Mouse (Mus musculus): ENCODE data around the gene Gtf2a1. TPM values are rescaled to one million over a fixed set of nuclear protein-coding genes. Genes with fewer than 3 reads are reported as not detected.
"Not testable (repeated sequence)": the region's sequence is repeated elsewhere in the genome, so short reads cannot be mapped to it uniquely, and the experiment has no call there.

Gene Gtf2a1
- polyA plus RNA-seq, 1 experiment from 2014 or later, result 62.8 TPM

DNA sequence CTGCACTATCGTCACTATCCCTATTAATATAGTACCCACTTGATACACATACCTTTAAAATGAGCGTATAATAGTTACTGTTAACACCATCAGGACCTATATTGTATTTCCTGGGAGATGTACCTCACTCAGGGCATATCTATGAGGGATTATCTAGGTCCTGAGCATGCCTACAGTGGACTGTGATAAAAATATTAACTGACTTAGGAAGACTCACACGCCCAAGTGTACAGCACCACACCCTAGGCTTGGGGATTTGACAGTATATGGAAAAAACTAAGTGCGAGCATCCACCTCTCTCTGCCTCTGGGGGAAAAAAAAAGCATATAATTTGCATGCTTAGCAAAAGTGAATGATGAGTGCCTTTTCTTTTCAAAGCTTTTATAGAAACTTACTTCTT, 23.1 kb downstream of the Gtf2a1 start:
- 94% methylated on average over 4 of the region's 4 CpGs for WGBS
- H3K27me3 ChIP-seq (ENCODE audit: insufficient read depth, poor library complexity, severe bottlenecking), result no peaks in the 10 kb centered on the region
- DNase-seq (ENCODE audit: low spot score), result no peak
- no peak overlapping the region for H3K4me3 ChIP-seq
- no peaks in the 10 kb centered on the region for H3K4me1 ChIP-seq (replicated peaks)
- no peak overlapping the region for H3K27ac ChIP-seq
- H3K36me3 ChIP-seq, result peaks cover 100% of the 10 kb centered on the region
- no peaks in the 10 kb centered on the region for H3K9me3 ChIP-seq

DNA sequence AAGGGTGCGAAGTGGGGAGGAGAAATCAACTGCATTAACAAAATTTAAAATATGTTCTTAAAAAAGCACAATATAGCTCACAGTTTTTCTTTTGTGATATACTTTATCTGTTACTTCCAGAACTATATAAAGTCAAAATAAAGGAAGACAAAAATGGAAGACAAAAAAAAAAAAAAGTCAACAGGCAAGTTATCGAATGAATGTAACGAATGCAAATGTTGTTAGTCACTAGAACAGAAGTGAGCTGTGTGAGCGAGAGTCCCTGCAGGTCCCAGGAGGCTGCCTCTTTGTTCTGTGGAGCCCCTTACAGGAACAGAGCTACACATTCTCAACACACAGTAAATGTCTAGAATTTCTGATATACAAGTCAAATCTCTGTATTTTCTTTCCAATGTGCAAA, 32.1 kb downstream of the Gtf2a1 start:
- H3K27me3 ChIP-seq (ENCODE audit: insufficient read depth, poor library complexity, severe bottlenecking); H3K9me3 ChIP-seq; H3K4me1 ChIP-seq (replicated peaks); H3K4me3 ChIP-seq; DNase-seq (ENCODE audit: low spot score); H3K27ac ChIP-seq: not testable (repeated sequence)
- peaks cover 71% of the 10 kb centered on the region for H3K36me3 ChIP-seq
- whole genome bisulfite sequencing, result 80% methylated on average over 4 of the region's 4 CpGs

DNA sequence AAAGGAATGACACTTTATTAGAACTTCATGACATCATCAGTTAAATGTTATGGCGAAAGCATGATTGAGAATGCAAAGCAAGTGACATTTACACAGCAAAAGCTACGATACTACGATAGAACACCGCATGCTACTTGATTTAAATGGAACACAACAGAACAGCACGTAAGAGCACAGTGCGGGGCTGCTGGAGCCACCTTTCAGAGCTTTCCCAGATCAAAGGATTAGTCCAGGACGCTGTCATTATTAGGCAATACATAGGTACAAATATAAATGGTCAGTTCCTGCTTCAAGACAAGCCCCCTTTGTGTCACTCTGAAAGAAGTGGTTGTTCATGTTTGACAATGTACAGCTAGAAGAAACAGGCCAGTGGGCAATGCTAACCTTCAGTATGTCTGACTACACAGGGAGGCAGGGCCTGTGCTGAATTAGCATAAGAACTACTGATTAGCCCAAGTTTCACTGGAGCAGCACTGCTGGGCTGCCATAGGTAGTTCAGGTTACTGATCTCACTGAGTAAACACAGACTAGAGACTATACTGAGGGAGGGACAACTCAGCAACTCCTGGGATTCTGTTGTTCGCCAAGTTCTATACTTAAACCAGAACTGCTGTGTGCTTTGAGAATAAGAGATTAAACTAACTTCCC, 32.8 kb downstream of the Gtf2a1 start:
- DNase-seq (ENCODE audit: low spot score); H3K27ac ChIP-seq; H3K9me3 ChIP-seq; H3K4me3 ChIP-seq; H3K4me1 ChIP-seq (replicated peaks); H3K27me3 ChIP-seq (ENCODE audit: insufficient read depth, poor library complexity, severe bottlenecking): not testable (repeated sequence)
- H3K36me3 ChIP-seq, result peaks cover 65% of the 10 kb centered on the region
- WGBS, result 94% methylated on average over 8 of the region's 8 CpGs

DNA sequence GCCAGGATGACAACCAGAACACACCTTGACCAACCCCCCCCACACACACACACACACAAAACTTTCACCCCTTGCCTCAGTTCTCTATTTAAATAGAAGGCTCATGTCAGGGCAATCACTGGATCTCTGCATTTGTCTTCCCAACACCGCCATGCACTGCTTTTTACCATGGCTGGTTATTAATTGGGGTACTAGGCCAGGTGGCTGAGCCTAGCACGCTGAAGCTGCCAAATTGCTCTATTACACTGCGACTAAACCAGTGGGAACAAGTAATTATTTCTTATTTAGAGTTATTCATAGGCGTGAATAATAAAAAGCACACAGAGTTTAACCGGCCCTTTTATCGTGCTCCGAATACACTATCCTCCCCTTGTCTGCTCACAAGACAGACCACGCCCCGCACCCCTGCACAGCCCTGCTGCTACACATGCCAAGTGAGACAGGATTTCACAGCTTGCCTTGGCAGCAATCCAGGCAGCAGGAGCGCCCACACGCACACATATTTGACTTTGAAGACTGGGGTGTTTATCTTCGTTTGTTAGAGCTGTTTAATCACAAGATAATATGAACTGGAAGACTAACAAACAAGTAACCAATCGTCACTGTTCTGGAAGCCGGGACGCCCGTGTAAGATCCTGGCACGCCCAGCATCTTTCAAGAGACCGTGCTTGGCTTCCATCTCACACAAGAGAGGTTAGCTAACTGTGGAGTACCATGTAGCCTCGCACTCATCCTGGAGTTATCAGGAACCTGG, 38.3 kb downstream of the Gtf2a1 start:
- Histone ChIP-seq H3K4me3 (no peak overlapping the region), H3K27me3 (ENCODE audit: insufficient read depth, poor library complexity, severe bottlenecking) (no peaks in the 10 kb centered on the region), H3K36me3 (peaks cover 27% of the 10 kb centered on the region), H3K4me1 (replicated peaks) (no peaks in the 10 kb centered on the region), H3K27ac (no peak overlapping the region), H3K9me3 (no peaks in the 10 kb centered on the region)
- WGBS, result 93% methylated on average over 19 of the region's 19 CpGs
- DNase-seq (ENCODE audit: low spot score), result no peak

DNA sequence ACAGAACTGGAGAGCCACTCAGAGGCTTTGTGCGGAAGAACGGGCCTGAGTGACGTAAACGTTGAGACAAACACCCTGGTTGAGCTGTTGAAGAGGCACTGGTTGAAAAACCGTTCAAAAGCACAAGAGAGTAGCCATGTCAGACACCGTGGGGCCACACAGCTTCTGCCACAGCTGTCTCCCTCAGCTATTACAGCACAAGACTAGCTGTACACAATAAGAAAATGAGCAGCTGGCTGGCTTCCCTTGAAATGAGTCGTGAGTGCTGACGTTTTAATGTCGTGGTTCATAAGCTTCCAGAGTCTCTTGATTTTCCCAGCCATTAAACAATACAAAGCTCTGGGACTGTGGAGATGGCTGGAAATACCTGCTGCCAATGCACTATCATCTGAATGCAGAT, 40.8 kb downstream of the Gtf2a1 start:
- WGBS, result 81% methylated on average over 9 of the region's 9 CpGs
- Histone ChIP-seq H3K9me3 (no peaks in the 10 kb centered on the region), H3K4me1 (replicated peaks) (no peaks in the 10 kb centered on the region), H3K36me3 (peaks cover 9% of the 10 kb centered on the region), H3K4me3 (no peak overlapping the region), H3K27me3 (ENCODE audit: insufficient read depth, poor library complexity, severe bottlenecking) (no peaks in the 10 kb centered on the region), H3K27ac (no peak overlapping the region)
- DNase-seq (ENCODE audit: low spot score), result no peak

DNA sequence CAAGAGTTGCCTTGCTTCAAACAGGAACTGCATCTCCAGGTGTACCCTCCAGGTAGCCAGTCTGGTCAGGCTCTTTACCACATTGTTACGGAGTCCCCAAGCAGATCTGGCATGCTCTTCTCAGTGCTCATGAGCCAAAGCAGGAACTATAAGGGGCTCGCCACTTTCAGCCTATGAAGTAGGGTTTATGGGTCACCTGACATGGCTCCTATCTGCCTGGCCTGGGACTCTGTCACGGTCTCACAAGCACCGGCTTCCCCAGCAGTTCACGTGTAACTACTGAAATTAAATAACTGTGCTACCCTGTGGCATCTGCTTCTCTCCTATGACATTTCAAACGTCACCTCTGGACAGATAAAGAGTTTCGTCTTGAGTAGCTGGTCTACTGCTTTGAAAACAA, 50.1 kb downstream of the Gtf2a1 start:
- WGBS, result 92% methylated on average over 7 of the region's 7 CpGs
- H3K27ac ChIP-seq, result no peak overlapping the region
- no peaks in the 10 kb centered on the region for H3K4me1 ChIP-seq (replicated peaks)
- no peak for DNase-seq (ENCODE audit: low spot score)
- no peaks in the 10 kb centered on the region for H3K36me3 ChIP-seq
- H3K4me3 ChIP-seq, result no peak overlapping the region
- H3K9me3 ChIP-seq, result no peaks in the 10 kb centered on the region
- no peaks in the 10 kb centered on the region for H3K27me3 ChIP-seq (ENCODE audit: insufficient read depth, poor library complexity, severe bottlenecking)

DNA sequence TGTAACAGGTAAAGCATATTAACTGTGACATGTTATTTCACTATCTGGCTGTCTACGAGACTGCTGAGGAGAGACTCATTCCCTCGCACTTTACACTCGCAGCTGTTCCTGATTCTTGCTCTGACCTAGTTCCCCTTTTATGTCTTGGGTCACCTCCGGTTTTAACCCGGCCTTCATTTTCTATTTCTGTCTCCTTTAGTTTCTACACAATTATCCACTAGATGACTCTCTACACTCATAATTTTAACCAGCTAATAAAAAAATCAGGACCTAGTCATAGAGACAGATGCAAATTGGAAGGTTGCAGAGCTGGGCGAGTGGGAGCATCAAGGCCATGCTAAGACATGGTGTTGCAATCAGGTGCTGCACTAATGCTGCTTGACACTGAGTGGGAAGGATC, 55.8 kb downstream of the Gtf2a1 start:
- Histone ChIP-seq H3K27ac (no peak overlapping the region), H3K27me3 (ENCODE audit: insufficient read depth, poor library complexity, severe bottlenecking) (no peaks in the 10 kb centered on the region), H3K36me3 (no peaks in the 10 kb centered on the region), H3K4me3 (no peak overlapping the region), H3K4me1 (replicated peaks) (no peaks in the 10 kb centered on the region), H3K9me3 (no peaks in the 10 kb centered on the region)
- DNase-seq (ENCODE audit: low spot score), result no peak
- 91% methylated on average over 6 of the region's 6 CpGs for WGBS

DNA sequence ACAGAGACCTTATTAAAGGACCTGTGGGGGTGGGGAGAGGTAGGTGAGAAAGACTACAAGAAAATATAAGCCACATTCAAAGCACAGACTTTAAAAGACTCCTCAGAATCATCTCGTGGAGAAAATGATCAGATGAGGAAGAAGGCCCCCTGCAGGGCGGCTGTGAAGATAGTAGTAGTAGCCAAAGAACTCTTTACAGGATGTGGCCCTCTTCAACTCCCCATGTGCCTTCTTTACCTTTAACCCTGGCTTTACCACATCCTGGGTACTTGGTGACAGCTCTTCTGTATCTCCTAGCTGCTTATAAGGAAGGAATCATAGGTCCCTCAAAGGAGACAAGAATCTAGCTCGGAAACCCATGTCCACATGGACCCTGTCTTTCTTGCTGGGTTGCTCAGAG, 66.7 kb downstream of the Gtf2a1 start:
- Histone ChIP-seq H3K4me3 (no peak overlapping the region), H3K27me3 (ENCODE audit: insufficient read depth, poor library complexity, severe bottlenecking) (no peaks in the 10 kb centered on the region), H3K27ac (no peak overlapping the region), H3K36me3 (no peaks in the 10 kb centered on the region), H3K9me3 (peaks cover 6% of the 10 kb centered on the region; the same call in 1 of the 2 replicates), H3K4me1 (replicated peaks) (no peaks in the 10 kb centered on the region)
- no peak for DNase-seq (ENCODE audit: low spot score)
- WGBS, result 74% methylated on average over 3 of the region's 3 CpGs

DNA sequence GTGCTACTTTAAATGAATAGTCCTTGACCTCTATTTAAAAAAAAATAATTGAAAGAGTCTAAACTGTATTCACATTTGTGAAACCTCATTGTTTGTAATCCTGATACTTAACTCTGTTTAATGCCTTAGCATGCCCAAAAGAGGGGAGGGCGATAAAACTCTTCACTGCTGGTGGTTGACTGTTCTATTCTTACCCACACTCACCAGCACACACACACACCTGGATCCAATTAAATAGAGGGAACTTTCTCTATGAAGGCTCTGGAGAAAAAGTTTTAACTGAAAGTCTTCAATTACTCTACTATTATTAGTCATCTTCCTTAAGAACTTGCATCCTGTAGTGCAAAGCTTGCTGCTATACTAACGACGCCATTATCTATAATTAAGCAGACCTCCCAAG, 72.5 kb downstream of the Gtf2a1 start:
- DNase-seq (ENCODE audit: low spot score), result no peak
- Histone ChIP-seq H3K36me3 (no peaks in the 10 kb centered on the region), H3K4me1 (replicated peaks) (no peaks in the 10 kb centered on the region), H3K4me3 (no peak overlapping the region), H3K27ac (no peak overlapping the region), H3K27me3 (ENCODE audit: insufficient read depth, poor library complexity, severe bottlenecking) (no peaks in the 10 kb centered on the region), H3K9me3 (peaks cover 6% of the 10 kb centered on the region; the same call in 1 of the 2 replicates)
- 73% methylated on average over 3 of the region's 3 CpGs for WGBS

DNA sequence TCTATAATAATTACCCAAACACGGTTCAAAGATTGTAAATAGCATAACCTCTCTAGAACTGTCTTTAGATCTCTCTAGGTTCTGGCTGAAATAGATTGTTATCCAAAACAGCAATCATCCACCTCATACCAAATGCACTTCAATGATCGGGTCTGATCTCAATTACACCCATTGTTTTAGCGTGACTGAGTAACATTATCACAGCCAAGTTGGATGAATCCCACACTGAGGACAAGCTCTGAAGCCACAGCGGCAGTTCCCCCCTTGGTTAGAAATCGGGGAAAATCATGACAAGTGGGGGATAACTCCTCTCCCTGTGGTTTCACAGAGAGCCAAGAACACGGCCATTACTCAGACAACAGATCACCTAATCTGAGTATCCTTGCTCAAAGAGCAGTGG, 76.3 kb downstream of the Gtf2a1 start:
- no peak overlapping the region for H3K4me3 ChIP-seq
- H3K9me3 ChIP-seq, result no peaks in the 10 kb centered on the region
- H3K36me3 ChIP-seq, result no peaks in the 10 kb centered on the region
- DNase-seq (ENCODE audit: low spot score), result no peak
- 82% methylated on average over 6 of the region's 6 CpGs for WGBS
- no peak overlapping the region for H3K27ac ChIP-seq
- no peaks in the 10 kb centered on the region for H3K27me3 ChIP-seq (ENCODE audit: insufficient read depth, poor library complexity, severe bottlenecking)
- peaks cover 7% of the 10 kb centered on the region for H3K4me1 ChIP-seq (replicated peaks)

DNA sequence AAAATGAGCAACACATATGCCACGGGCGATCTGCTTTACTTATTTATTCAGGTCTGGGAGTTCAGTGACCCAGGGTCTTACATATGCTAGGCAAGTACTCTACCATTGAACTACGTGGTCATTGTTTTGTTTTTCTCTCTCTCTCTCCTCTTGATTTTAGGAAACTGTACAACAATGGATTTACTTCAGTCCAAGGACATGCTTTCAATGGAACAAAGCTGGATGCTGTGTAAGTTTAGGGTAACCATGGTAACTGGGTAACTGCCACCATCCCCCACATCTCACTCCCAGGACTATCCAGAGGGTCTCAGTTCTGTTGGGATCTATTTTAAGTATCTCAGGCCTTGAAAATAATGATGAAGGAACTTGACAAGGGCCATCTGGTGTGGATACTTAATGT, 78.5 kb downstream of the Gtf2a1 start:
- Histone ChIP-seq H3K27me3 (ENCODE audit: insufficient read depth, poor library complexity, severe bottlenecking) (no peaks in the 10 kb centered on the region), H3K36me3 (no peaks in the 10 kb centered on the region), H3K27ac (no peak overlapping the region), H3K4me1 (replicated peaks) (peaks cover 7% of the 10 kb centered on the region), H3K4me3 (no peak overlapping the region), H3K9me3 (no peaks in the 10 kb centered on the region)
- WGBS, result 44% methylated on average over 3 of the region's 3 CpGs
- DNase-seq (ENCODE audit: low spot score), result no peak
